Mouse (Mus musculus) hindbrain, postnatal 0 days (tissue): ENCODE results near the gene Esyt1. TPM values are rescaled to one million over a fixed set of nuclear protein-coding genes. Genes with fewer than 3 reads are reported as not detected.

Experiments used
- ATAC-seq: fragments of 200-750 bp; cut with Nextera tagmentation; 2 replicates; pipeline ENCODE4 v1.8.0; 2017; ENCODE audit warnings: mild to moderate bottlenecking, moderate TSS enrichment, moderate library complexity
- DNase-seq: peaks from one replicate; pipeline ENCODE4 v3.0.0-alpha.2; 2015; ENCODE audit warnings: low spot score
- H3K27ac ChIP-seq: fragments of 300-500 bp; sonication (generic); 2 replicates; pipeline ENCODE4 v1.5.1; 2014; ENCODE audit warnings: mild to moderate bottlenecking
- H3K27me3 ChIP-seq: fragments of 300-500 bp; sonication (generic); 2 replicates; pipeline ENCODE4 v1.6.1; 2014; ENCODE audit warnings: low read length, mixed read lengths; ENCODE audit not compliant: insufficient read depth
- H3K36me3 ChIP-seq: fragments of 300-500 bp; sonication (generic); 2 replicates; pipeline ENCODE4 v1.6.1; 2014; ENCODE audit warnings: low read length, mixed read lengths; ENCODE audit not compliant: insufficient read depth
- H3K4me1 ChIP-seq: fragments of 300-500 bp; sonication (generic); 2 replicates; pipeline ENCODE4 v1.6.1; 2014; ENCODE audit warnings: antibody characterized with exemption, low read length, mixed read lengths; ENCODE audit not compliant: insufficient read depth
- H3K4me2 ChIP-seq: fragments of 300-500 bp; sonication (generic); 2 replicates; pipeline ENCODE4 v1.6.1; 2014; ENCODE audit warnings: low read depth, mild to moderate bottlenecking, low read length, moderate library complexity, mixed read lengths
- H3K4me3 ChIP-seq: fragments of 300-500 bp; sonication (generic); 2 replicates; pipeline ENCODE4 v1.5.1; 2014; ENCODE audit warnings: low read length
- H3K9ac ChIP-seq: fragments of 300-500 bp; sonication (generic); replicated peaks from 2 replicates; pipeline ENCODE4 v1.6.1; 2014; ENCODE audit warnings: mild to moderate bottlenecking, low read length, moderate library complexity, mixed read lengths
- H3K9me3 ChIP-seq: fragments of 300-500 bp; sonication (generic); 2 replicates; pipeline ENCODE4 v1.6.1; 2016; ENCODE audit warnings: low read length, mixed read lengths
- CTCF ChIP-seq: IDR thresholded peaks from 2 replicates; pipeline ENCODE4 v1.5.1; 2016; ENCODE audit warnings: antibody characterized with exemption, control low read depth, low read depth
- WGBS: fragments of 180-500 bp; shearing (Covaris S2); extraction: QIAGEN DNeasy Blood & Tissue Kit; methylation state at CpG from one replicate; pipeline ENCODE4 v1.1.7; 2014; 5-methylcytosine and 5-hydroxymethylcytosine counted together
- microRNA-seq, 2 experiments: library from miRNA; unstranded; fragments of <30 nt; microRNA quantifications; one replicate each; pipeline ENCODE4; 2016
- polyA plus RNA-seq: library from polyadenylated mRNA; unstranded; fragments of >200 nt; fragmentation: Nextera tagmentation; extraction: Ambion mirVana; gene quantifications from 2 replicates; pipeline ENCODE4 v1.2.1, GENCODE M21; 2015
- total RNA-seq: library from RNA; depleted of rRNA; stranded (reverse); fragments of >200 nt; gene quantifications from 2 replicates; pipeline ENCODE4 v1.2.3, GENCODE M21; 2014; rRNA removed

Esyt1 gene
- total and polyA plus RNA-seq, 2 experiments from 2014 or later: 13.3 to 22.9 TPM

DNA sequence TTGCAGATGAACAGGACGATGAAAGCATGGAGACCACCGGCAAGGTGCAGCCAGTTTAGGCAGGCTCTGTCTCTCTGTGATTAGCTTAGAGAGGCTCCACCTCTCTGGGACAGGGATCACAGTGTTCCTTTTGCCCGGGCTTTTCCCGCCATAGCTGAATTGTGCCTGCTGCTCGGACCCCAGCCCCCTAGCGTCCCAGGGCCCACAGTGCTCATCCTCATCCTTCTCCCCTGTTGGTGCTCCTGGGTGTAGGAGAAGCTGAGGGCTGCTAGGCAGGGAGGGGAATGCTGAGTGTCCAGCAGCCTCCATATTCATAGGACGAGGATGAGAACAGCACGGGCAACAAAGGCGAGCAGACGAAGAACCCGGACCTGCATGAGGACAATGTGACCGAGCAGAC, 51.3 kb downstream of the Esyt1 start:
- H3K36me3 ChIP-seq: peaks cover 68% of the 10 kb centered on the region
- no peaks in the 10 kb centered on the region for H3K4me1 ChIP-seq
- no peak for TF ChIP-seq CTCF
- 89% methylated on average over 12 of the region's 12 CpGs for whole genome bisulfite sequencing
- no peak overlapping the region for H3K27ac ChIP-seq
- H3K9me3 ChIP-seq: no peaks in the 10 kb centered on the region
- DNase-seq: no peak
- no peak overlapping the region for H3K9ac ChIP-seq
- no peak overlapping the region for H3K4me2 ChIP-seq
- peak; percentile 27; the same call in 1 of the 2 replicates for ATAC-seq
- no peak overlapping the region for H3K4me3 ChIP-seq
- H3K27me3 ChIP-seq: no peaks in the 10 kb centered on the region

DNA sequence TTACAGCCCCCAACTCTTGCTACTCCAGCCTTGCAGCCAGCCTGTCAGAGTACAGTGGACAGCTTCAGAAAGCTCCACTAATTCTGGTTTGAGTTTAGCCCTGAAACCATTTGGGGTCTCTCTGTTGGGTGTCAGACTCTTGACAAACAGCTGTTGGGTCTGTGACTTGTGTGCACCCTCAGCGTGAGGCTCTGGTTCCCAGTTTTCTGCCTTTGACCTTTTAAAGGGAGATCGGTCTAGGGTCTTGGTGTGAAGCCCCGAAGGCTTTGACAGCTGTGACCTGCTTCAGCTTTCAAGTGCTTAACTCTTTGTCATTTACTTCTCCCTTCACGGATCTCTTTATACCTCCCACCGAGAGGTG, 65.4 kb downstream of the Esyt1 start:
- no peaks in the 10 kb centered on the region for H3K9me3 ChIP-seq
- H3K4me3 ChIP-seq: peak overlapping the region; percentile 92
- peak overlapping the region; percentile 63 for H3K4me2 ChIP-seq
- TF ChIP-seq CTCF: no peak
- H3K27me3 ChIP-seq: no peaks in the 10 kb centered on the region
- peaks cover 28% of the 10 kb centered on the region for H3K36me3 ChIP-seq
- no peak for ATAC-seq
- 3% methylated on average over 5 of the region's 5 CpGs for WGBS
- peak overlapping the region; percentile 97 for H3K9ac ChIP-seq
- DNase-seq: peak; percentile 8
- peak overlapping the region; percentile 96; the same call in 1 of the 2 replicates for H3K27ac ChIP-seq
- peaks cover 10% of the 10 kb centered on the region for H3K4me1 ChIP-seq

Small RNA genes lying within 50 kb of the gene (microRNA-seq; reads per million reads assigned to microRNA genes)
- gene Gm47275: 0 reads per million in 2 experiments
- 0.18 to 0.36 reads per million in 2 experiments for gene Mir6916

Other genes starting within 250 kb of the Esyt1 start
- 0.50 TPM in 1 of 2 replicates, not detected in the other for gene Il23a, start 227.1 kb downstream of the Esyt1 start, total RNA-seq
- gene Il23a, start 227.1 kb downstream of the Esyt1 start, polyA plus RNA-seq: 0.35 and 0.73 TPM in 2 replicates
- gene Pan2, start 222.5 kb downstream of the Esyt1 start, total RNA-seq: 21.2 and 25.2 TPM in 2 replicates
- gene Pan2, start 222.5 kb downstream of the Esyt1 start, polyA plus RNA-seq: 14.3 and 16.4 TPM in 2 replicates
- gene Cnpy2, start 203.4 kb downstream of the Esyt1 start, total RNA-seq: 42.9 and 73.3 TPM in 2 replicates
- gene Cnpy2, start 203.4 kb downstream of the Esyt1 start, polyA plus RNA-seq: 186 and 189 TPM in 2 replicates
- 274 and 311 TPM in 2 replicates for gene Cs, start 188.1 kb downstream of the Esyt1 start, total RNA-seq
- gene Cs, start 188.1 kb downstream of the Esyt1 start, polyA plus RNA-seq: 262 and 285 TPM in 2 replicates
- 26.9 and 42.1 TPM in 2 replicates for gene Coq10a, start 156.9 kb downstream of the Esyt1 start, total RNA-seq
- 50.8 and 52.1 TPM in 2 replicates for gene Coq10a, start 156.9 kb downstream of the Esyt1 start, polyA plus RNA-seq
- gene Ankrd52, start 148.8 kb downstream of the Esyt1 start, total RNA-seq: 38.8 and 39.5 TPM in 2 replicates
- gene Ankrd52, start 148.8 kb downstream of the Esyt1 start, polyA plus RNA-seq: 9.1 and 10.6 TPM in 2 replicates
- 0.58 and 2.3 TPM in 2 replicates for gene Slc39a5, start 124.6 kb downstream of the Esyt1 start, total RNA-seq
- 0.55 and 0.66 TPM in 2 replicates for gene Slc39a5, start 124.6 kb downstream of the Esyt1 start, polyA plus RNA-seq
- 73.9 and 98.9 TPM in 2 replicates for gene Nabp2, start 114.4 kb downstream of the Esyt1 start, total RNA-seq
- 135 and 140 TPM in 2 replicates for gene Nabp2, start 114.4 kb downstream of the Esyt1 start, polyA plus RNA-seq
- gene Rnf41, start 114.2 kb downstream of the Esyt1 start, total RNA-seq: 98.1 and 105 TPM in 2 replicates
- gene Rnf41, start 114.2 kb downstream of the Esyt1 start, polyA plus RNA-seq: 75.8 and 76.3 TPM in 2 replicates
- 174 and 181 TPM in 2 replicates for gene Smarcc2, start 66.6 kb downstream of the Esyt1 start, total RNA-seq
- gene Smarcc2, start 66.6 kb downstream of the Esyt1 start, polyA plus RNA-seq: 112 and 120 TPM in 2 replicates
- gene Myl6, start 31.7 kb downstream of the Esyt1 start, total RNA-seq: 565 and 585 TPM in 2 replicates
- 1,081 and 1,089 TPM in 2 replicates for gene Myl6, start 31.7 kb downstream of the Esyt1 start, polyA plus RNA-seq
- gene Myl6b, start 27.2 kb downstream of the Esyt1 start, total RNA-seq: 27.1 and 34.6 TPM in 2 replicates
- 4.2 and 4.9 TPM in 2 replicates for gene Myl6b, start 27.2 kb downstream of the Esyt1 start, polyA plus RNA-seq
- gene Zc3h10, start 21.9 kb upstream of the Esyt1 start, total RNA-seq: 19.3 and 19.4 TPM in 2 replicates
- gene Zc3h10, start 21.9 kb upstream of the Esyt1 start, polyA plus RNA-seq: 12.5 and 13.8 TPM in 2 replicates
- gene Rpl41, start 23.4 kb upstream of the Esyt1 start, total RNA-seq: 412 and 501 TPM in 2 replicates
- 2,609 and 2,618 TPM in 2 replicates for gene Rpl41, start 23.4 kb upstream of the Esyt1 start, polyA plus RNA-seq
- gene Pa2g4, start 40.1 kb upstream of the Esyt1 start, total RNA-seq: 48.0 and 61.2 TPM in 2 replicates
- gene Pa2g4, start 40.1 kb upstream of the Esyt1 start, polyA plus RNA-seq: 114 and 117 TPM in 2 replicates
- 1.3 and 1.7 TPM in 2 replicates for gene Erbb3, start 63.8 kb upstream of the Esyt1 start, total RNA-seq
- gene Erbb3, start 63.8 kb upstream of the Esyt1 start, polyA plus RNA-seq: 0.64 and 0.65 TPM in 2 replicates
- gene Rps26, start 100.9 kb upstream of the Esyt1 start, total RNA-seq: 1,199 and 1,407 TPM in 2 replicates
- gene Rps26, start 100.9 kb upstream of the Esyt1 start, polyA plus RNA-seq: 399 and 422 TPM in 2 replicates
- gene Ikzf4, start 120.1 kb upstream of the Esyt1 start, total RNA-seq: 11.0 and 90.5 TPM in 2 replicates
- 8.6 and 9.8 TPM in 2 replicates for gene Ikzf4, start 120.1 kb upstream of the Esyt1 start, polyA plus RNA-seq
- 15.3 and 15.5 TPM in 2 replicates for gene Suox, start 148.2 kb upstream of the Esyt1 start, total RNA-seq
- gene Suox, start 148.2 kb upstream of the Esyt1 start, polyA plus RNA-seq: 10.3 and 10.9 TPM in 2 replicates
- 108 and 127 TPM in 2 replicates for gene Rab5b, start 170.4 kb upstream of the Esyt1 start, total RNA-seq
- 97.5 and 99.7 TPM in 2 replicates for gene Rab5b, start 170.4 kb upstream of the Esyt1 start, polyA plus RNA-seq
- 0.63 and 1.0 TPM in 2 replicates for gene Pmel, start 178.3 kb upstream of the Esyt1 start, total RNA-seq
- 1.0 and 1.4 TPM in 2 replicates for gene Pmel, start 178.3 kb upstream of the Esyt1 start, polyA plus RNA-seq
- 17.5 and 21.2 TPM in 2 replicates for gene Cdk2, start 179.2 kb upstream of the Esyt1 start, total RNA-seq
- gene Cdk2, start 179.2 kb upstream of the Esyt1 start, polyA plus RNA-seq: 16.6 and 17.7 TPM in 2 replicates
- gene Dgka, start 219.0 kb upstream of the Esyt1 start, total RNA-seq: 6.2 and 6.6 TPM in 2 replicates
- 6.2 and 6.7 TPM in 2 replicates for gene Dgka, start 219.0 kb upstream of the Esyt1 start, polyA plus RNA-seq
- gene Pym1, start 222.0 kb upstream of the Esyt1 start, total RNA-seq: 45.6 and 47.4 TPM in 2 replicates
- 51.0 and 51.5 TPM in 2 replicates for gene Pym1, start 222.0 kb upstream of the Esyt1 start, polyA plus RNA-seq